17 mouse cellular contexts compared by ENCODE assay signal in the genomic region with DNA sequence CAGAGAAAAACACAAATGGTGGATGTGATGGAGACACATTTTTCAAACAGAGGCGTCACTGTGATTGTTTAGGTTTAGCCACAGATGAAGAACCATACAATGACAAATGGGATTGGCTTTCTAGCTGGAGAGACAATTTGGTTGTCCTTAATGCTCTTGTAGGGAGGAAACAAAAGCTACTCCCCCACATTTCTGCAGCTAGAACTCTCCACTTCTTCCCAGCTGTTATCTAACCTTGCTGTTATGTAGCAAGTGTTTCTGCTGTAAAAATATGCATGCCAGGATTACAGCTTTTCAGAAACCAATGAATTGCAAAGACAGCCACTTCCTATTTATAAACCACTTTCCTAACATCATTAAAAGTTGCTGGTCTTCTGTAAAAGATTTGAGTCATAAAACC.
"Had no signal": no experiment of that assay in that cellular context is flagged by ENCODE, and none has a peak within 500 bp of the region (broad histone marks: within the 10 kb centered on the region; RNA-seq: fewer than 3 reads in every experiment).

No protein-coding gene starts in this region.

- H3K27ac ChIP-seq: limb, embryonic 12.5 days; limb, embryonic 15.5 days; liver, embryonic 14.5 days; lung, embryonic 15.5 days had no signal

- H3K4me1 ChIP-seq: limb, embryonic 12.5 days; limb, embryonic 15.5 days; lung, embryonic 15.5 days had no signal

- H3K4me3 ChIP-seq: limb, embryonic 12.5 days; limb, embryonic 15.5 days; lung, embryonic 15.5 days had no signal

- DNase-seq: kidney, adult 2 months; kidney, postnatal 10 days; kidney, postnatal 36 days; layer of hippocampus, postnatal 36 days; left cerebral cortex, postnatal 4 days; liver, postnatal 0 days; lung, postnatal 10 days; lung, postnatal 36 days; midbrain, embryonic 14.5 days; spleen, adult 18-20 months; thymus, adult 2 months; thymus, postnatal 14 days; thymus, postnatal 4 days had no signal
